In the genomic region with DNA sequence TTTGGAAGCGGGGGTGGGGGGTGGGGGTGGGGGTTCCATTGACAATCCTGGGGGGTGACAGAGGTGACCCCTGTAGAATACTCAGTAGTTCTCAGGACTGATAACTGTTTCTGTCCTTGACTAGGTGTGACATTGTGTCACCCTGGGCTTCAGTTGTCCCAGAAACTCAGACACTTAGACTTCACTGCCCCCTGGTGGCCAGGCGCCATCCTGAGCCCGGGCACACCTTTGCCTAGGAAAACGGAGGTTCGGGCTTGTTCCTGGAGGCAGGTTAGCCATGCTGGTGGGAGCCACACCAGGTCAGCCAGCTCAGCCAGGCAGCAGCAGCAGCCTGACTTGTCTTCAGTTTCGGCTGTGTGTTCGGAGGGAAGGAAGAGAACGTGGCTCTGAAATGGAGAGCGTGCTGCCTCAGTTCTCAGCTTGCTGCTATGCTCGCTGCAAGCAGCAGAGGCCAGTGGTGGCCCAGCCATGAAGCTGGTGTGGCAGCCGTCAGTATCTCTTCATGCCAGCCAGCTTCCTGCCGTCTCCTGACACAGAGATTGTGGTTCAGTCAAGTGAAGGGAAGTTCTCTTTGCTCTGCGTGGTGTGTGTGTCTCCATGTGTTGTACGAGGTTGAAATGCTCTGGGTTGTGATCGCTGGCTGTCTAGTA, we compare ENCODE assay signal across 8 mouse cellular contexts. TPM values are rescaled to one million over a fixed set of nuclear protein-coding genes. Genes with fewer than 3 reads are reported as not detected.
DNase-seq lines count a peak whose midpoint lies in the region; ATAC-seq and TF ChIP-seq lines count a peak whose summit lies in the region.

No protein-coding gene starts in this region.

- H3K27me3 ChIP-seq in neural tube, embryonic 15.5 days (replicated peaks): no peaks in the 10 kb centered on the region
- H3K27me3 ChIP-seq in thymus, adult 2 months (ENCODE audit: control insufficient read depth, insufficient read depth, low read length): no peaks in the 10 kb centered on the region

- H3K36me3 ChIP-seq in neural tube, embryonic 15.5 days: peaks cover 10% of the 10 kb centered on the region; the same call in 1 of the 2 replicates
- no peaks in the 10 kb centered on the region for H3K36me3 ChIP-seq in thymus, adult 2 months (ENCODE audit: control insufficient read depth, insufficient read depth, low read length)

- H3K4me3 ChIP-seq in lung, adult 2 months (replicated peaks; ENCODE audit: extremely low read depth, low read depth, low read length): no peak overlapping the region
- H3K4me3 ChIP-seq in neural tube, embryonic 15.5 days (replicated peaks): no peak overlapping the region
- H3K4me3 ChIP-seq in thymus, adult 2 months (ENCODE audit: control insufficient read depth, insufficient read depth, low read length): peak overlapping the region; percentile 33

- no peak overlapping the region for H3K27ac ChIP-seq in neural tube, embryonic 15.5 days (replicated peaks)
- H3K27ac ChIP-seq in thymus, adult 2 months (ENCODE audit: control insufficient read depth, insufficient read depth, low read length): no peak overlapping the region

- TF ChIP-seq POLR2A in lung, adult 2 months (IDR thresholded peaks at IDR 0.05; ENCODE audit: borderline replicate concordance, extremely low read depth, low read depth, low read length): no peak
- no peak for TF ChIP-seq POLR2A in thymus, adult 2 months (IDR thresholded peaks at IDR 0.05; ENCODE audit: control insufficient read depth, extremely low read depth, insufficient read depth, low read length, poor library complexity)

- peak; percentile 81 for DNase-seq in CD4-positive helper T cell, adult 2 months (ENCODE audit: low read depth, low spot score)
- DNase-seq in adrenal gland, adult 18-20 months (ENCODE audit: low spot score in 2 of 2): peak; percentile 65 to 72
- peak; percentile 80 for DNase-seq in embryo, embryonic 10 days (ENCODE audit: low spot score)
- peak; percentile 82 for DNase-seq in kidney, postnatal 10 days
- peak; percentile 75 for DNase-seq in lung, adult 2 months
- DNase-seq in thymus, adult 2 months: peak; percentile 90

- H3K9me3 ChIP-seq in neural tube, embryonic 15.5 days (replicated peaks): no peaks in the 10 kb centered on the region

- peak; percentile 80 for ATAC-seq in granulocyte monocyte progenitor cell, adult 5-6 weeks (replicated peaks; ENCODE audit: poor library complexity, severe bottlenecking)
- peak; percentile 38; the same call in 1 of the 2 replicates for ATAC-seq in neural tube, embryonic 15.5 days (ENCODE audit: low FRiP score)

- no peaks in the 10 kb centered on the region for H3K4me1 ChIP-seq in lung, adult 2 months (ENCODE audit: control insufficient read depth, insufficient read depth, low read length)
- peaks cover 23% of the 10 kb centered on the region for H3K4me1 ChIP-seq in neural tube, embryonic 15.5 days
- no peaks in the 10 kb centered on the region for H3K4me1 ChIP-seq in thymus, adult 2 months (replicated peaks; ENCODE audit: control insufficient read depth, insufficient read depth, low read length)

- no peak overlapping the region for H3K9ac ChIP-seq in neural tube, embryonic 15.5 days (replicated peaks)

- 40% methylated on average over 15 of the region's 15 CpGs for WGBS in lung, adult 2 months
- whole genome bisulfite sequencing in neural tube, embryonic 15.5 days: 54% methylated on average over 15 of the region's 15 CpGs
- 14% methylated on average over 15 of the region's 15 CpGs for WGBS in thymus, adult 2 months

- no peak overlapping the region for H3K4me2 ChIP-seq in neural tube, embryonic 15.5 days

- TF ChIP-seq CTCF in lung, adult 2 months (IDR thresholded peaks at IDR 0.05; ENCODE audit: insufficient read depth, low read length): peak; percentile 75
- peak; percentile 96 for TF ChIP-seq CTCF in thymus, adult 2 months (IDR thresholded peaks at IDR 0.05; ENCODE audit: borderline replicate concordance, control insufficient read depth, extremely low read depth, insufficient read depth, low read length, poor library complexity)

RNA-seq across cellular contexts. Expression of gene Kcnab2, which starts 13.7 kb away (rescaled TPM):
- 1 to 10 TPM; 4.6 to 5.5 TPM for total RNA-seq in adrenal gland, adult 18-20 months (2021)
- 84.3 and 85.6 TPM in 2 replicates for total RNA-seq in granulocyte monocyte progenitor cell, adult 5-6 weeks (2014; fragmentation: Nextera tagmentation)
- 67.3 and 72.3 TPM in 2 replicates for total RNA-seq in granulocyte monocyte progenitor cell, adult 5-6 weeks (2017)
- 6.9 and 8.6 TPM in 2 replicates for polyA plus RNA-seq in lung, adult 2 months (2012; rRNA removed)
- 37.1 and 50.5 TPM in 2 replicates for polyA plus RNA-seq in neural tube, embryonic 15.5 days (2015; fragmentation: Nextera tagmentation; extraction: Ambion mirVana)
- polyA plus RNA-seq in thymus, adult 2 months (2012; rRNA removed): 67.3 and 82.6 TPM in 2 replicates

RNA-seq across cellular contexts. Expression of gene Nphp4, which starts 14.9 kb away (rescaled TPM):
- total RNA-seq in adrenal gland, adult 18-20 months (2021): 1 to 10 TPM; 2.9 to 4.1 TPM
- 0.77 and 3.7 TPM in 2 replicates for total RNA-seq in granulocyte monocyte progenitor cell, adult 5-6 weeks (2014; fragmentation: Nextera tagmentation)
- total RNA-seq in granulocyte monocyte progenitor cell, adult 5-6 weeks (2017): 0.17 and 0.31 TPM in 2 replicates
- 3.1 and 3.8 TPM in 2 replicates for polyA plus RNA-seq in lung, adult 2 months (2012; rRNA removed)
- polyA plus RNA-seq in neural tube, embryonic 15.5 days (2015; fragmentation: Nextera tagmentation; extraction: Ambion mirVana): 4.9 and 5.4 TPM in 2 replicates
- polyA plus RNA-seq in thymus, adult 2 months (2012; rRNA removed): 3.6 and 4.6 TPM in 2 replicates
